Mouse (Mus musculus): ENCODE data around the gene Pccb.

DNA sequence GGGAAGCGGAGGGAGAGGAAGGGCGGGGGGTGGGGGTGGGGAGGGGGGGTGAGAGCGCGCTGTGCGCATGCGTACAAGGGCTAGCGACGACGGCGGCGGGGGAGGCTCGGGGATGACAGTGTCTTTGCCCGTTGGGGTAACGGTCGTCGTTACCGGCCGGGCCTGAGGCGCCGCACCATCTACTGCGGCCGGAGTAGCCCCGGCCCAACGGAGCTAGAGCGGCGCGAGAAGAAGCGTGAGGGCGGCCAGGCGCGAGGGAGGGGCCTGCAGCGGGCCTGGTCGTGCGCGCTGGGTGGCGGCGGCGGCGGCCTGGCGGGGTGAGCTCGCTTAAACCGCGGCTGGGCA lies 39.3 kb upstream of the Pccb start, which contains the start of gene Msl2:
- TF ChIP-seq CTCF (IDR thresholded peaks at IDR 0.05; ENCODE audit: insufficient read depth, low read length), result no peak
- TF ChIP-seq POLR2A (IDR thresholded peaks at IDR 0.05; ENCODE audit: borderline replicate concordance, extremely low read depth, low read depth, low read length), result peak; percentile 89; the same call in 1 of the 2 replicates
